Mouse (Mus musculus): ENCODE results near the gene D930020B18Rik.

GRCm38 (mm10) chr10:121663599-121663998 lies 22.2 kb downstream of the D930020B18Rik start:
- no peak for TF ChIP-seq CTCF (IDR thresholded peaks at IDR 0.05; ENCODE audit: borderline replicate concordance, control insufficient read depth, extremely low read depth, insufficient read depth, low read length, poor library complexity)
- no peak for TF ChIP-seq POLR2A (IDR thresholded peaks at IDR 0.05; ENCODE audit: control insufficient read depth, extremely low read depth, insufficient read depth, low read length, poor library complexity)

Measured in thymus, adult 2 months (tissue).